Mouse (Mus musculus) heart, embryonic 13.5 days (tissue): ENCODE measurements at regions not wholly inside any gene's neighbourhood (a gene's known extent, or its start where the extent isn't known, plus 50 kb on each side); places are given as distances from the start of the nearest gene placed in this dataset.

Experiments
- ATAC-seq: fragments of 200-750 bp; cut with Nextera tagmentation; 2 replicates; pipeline ENCODE4 v1.8.0; 2017; ENCODE audit warnings: moderate TSS enrichment; ENCODE audit not compliant: insufficient number of reproducible peaks, low FRiP score, low TSS enrichment; ENCODE audit errors: extremely low read depth
- H3K27ac ChIP-seq: fragments of 300-500 bp; sonication (generic); replicated peaks from 2 replicates; pipeline ENCODE4 v1.5.1; 2015; ENCODE audit warnings: moderate library complexity, mild to moderate bottlenecking, inconsistent platforms
- H3K27me3 ChIP-seq: fragments of 300-500 bp; sonication (generic); replicated peaks from 2 replicates; pipeline ENCODE4 v1.6.1; 2015; ENCODE audit warnings: mild to moderate bottlenecking, inconsistent platforms
- H3K36me3 ChIP-seq: fragments of 300-500 bp; sonication (generic); 2 replicates; pipeline ENCODE4 v1.6.1; 2015; ENCODE audit warnings: mild to moderate bottlenecking, inconsistent platforms
- H3K4me1 ChIP-seq: fragments of 300-500 bp; sonication (generic); 2 replicates; pipeline ENCODE4 v1.6.1; 2015; ENCODE audit warnings: inconsistent platforms
- H3K4me2 ChIP-seq: fragments of 300-500 bp; sonication (generic); 2 replicates; pipeline ENCODE4 v1.6.1; 2015; ENCODE audit warnings: inconsistent platforms, mild to moderate bottlenecking, moderate library complexity
- H3K4me3 ChIP-seq: fragments of 300-500 bp; sonication (generic); 2 replicates; pipeline ENCODE4 v1.5.1; 2015; ENCODE audit warnings: moderate library complexity, mild to moderate bottlenecking, inconsistent platforms
- H3K9ac ChIP-seq: fragments of 300-500 bp; sonication (generic); 2 replicates; pipeline ENCODE4 v1.6.1; 2015; ENCODE audit warnings: inconsistent platforms, mild to moderate bottlenecking, moderate library complexity
- H3K9me3 ChIP-seq: fragments of 300-500 bp; sonication (generic); 2 replicates; pipeline ENCODE4 v1.6.1; 2016; ENCODE audit warnings: inconsistent platforms
- WGBS: fragments of 180-500 bp; shearing (Covaris S2); methylation state at CpG from one replicate; pipeline ENCODE4 v1.1.7; 2015; ENCODE audit warnings: mixed read lengths; 5-methylcytosine and 5-hydroxymethylcytosine counted together

- 61% methylated on average over 1 of the region's 1 CpGs for WGBS
- H3K36me3 ChIP-seq = no peaks in the 10 kb centered on the region
- no peaks in the 10 kb centered on the region for H3K9me3 ChIP-seq
- no peak overlapping the region for H3K9ac ChIP-seq
- no peak overlapping the region for H3K4me3 ChIP-seq
- H3K27ac ChIP-seq = no peak overlapping the region
- no peak overlapping the region for H3K4me2 ChIP-seq
- no peaks in the 10 kb centered on the region for H3K27me3 ChIP-seq
- no peak for ATAC-seq
- peaks cover 9% of the 10 kb centered on the region for H3K4me1 ChIP-seq
These were observed 478.7 kb downstream of the 1700129C05Rik start for GRCm38 (mm10) chr14:58663946-58664345.

- ATAC-seq = no peak
- 70% methylated on average over 5 of the region's 5 CpGs for WGBS
These were observed 480.1 kb downstream of the 1700129C05Rik start for GRCm38 (mm10) chr14:58662601-58663000.

GRCm38 (mm10) chr14:58661416-58661815 is 481.3 kb downstream of the 1700129C05Rik start:
- no peaks in the 10 kb centered on the region for H3K9me3 ChIP-seq
- WGBS = 24% methylated on average over 3 of the region's 3 CpGs
- no peaks in the 10 kb centered on the region for H3K27me3 ChIP-seq
- H3K4me3 ChIP-seq = no peak overlapping the region
- H3K4me1 ChIP-seq = peaks cover 12% of the 10 kb centered on the region
- no peak overlapping the region for H3K4me2 ChIP-seq
- H3K36me3 ChIP-seq = no peaks in the 10 kb centered on the region
- ATAC-seq = no peak
- no peak overlapping the region for H3K27ac ChIP-seq
- H3K9ac ChIP-seq = no peak overlapping the region

More at GRCm38 (mm10) chr14:58662601-58663000, 480.1 kb downstream of the 1700129C05Rik start:
- peaks cover 9% of the 10 kb centered on the region for H3K4me1 ChIP-seq
- no peak overlapping the region for H3K9ac ChIP-seq
- no peaks in the 10 kb centered on the region for H3K27me3 ChIP-seq
- no peaks in the 10 kb centered on the region for H3K9me3 ChIP-seq
- no peaks in the 10 kb centered on the region for H3K36me3 ChIP-seq
- H3K4me2 ChIP-seq = no peak overlapping the region
- no peak overlapping the region for H3K4me3 ChIP-seq
- no peak overlapping the region for H3K27ac ChIP-seq

- Histone ChIP-seq H3K4me2 (no peak overlapping the region), H3K36me3 (no peaks in the 10 kb centered on the region), H3K27ac (no peak overlapping the region), H3K4me3 (no peak overlapping the region), H3K27me3 (no peaks in the 10 kb centered on the region), H3K9me3 (no peaks in the 10 kb centered on the region), H3K4me1 (peaks cover 8% of the 10 kb centered on the region), H3K9ac (no peak overlapping the region)
- ATAC-seq = no peak
- WGBS = 42% methylated on average over 2 of the region's 2 CpGs
These were observed 485.4 kb downstream of the 1700129C05Rik start for GRCm38 (mm10) chr14:58657263-58657662.

GRCm38 (mm10) chr14:58656935-58657238 is 485.8 kb downstream of the 1700129C05Rik start:
- no peak for ATAC-seq
- Histone ChIP-seq H3K9ac (no peak overlapping the region), H3K4me2 (no peak overlapping the region), H3K27ac (no peak overlapping the region), H3K4me1 (peaks cover 8% of the 10 kb centered on the region), H3K4me3 (no peak overlapping the region), H3K9me3 (no peaks in the 10 kb centered on the region), H3K27me3 (no peaks in the 10 kb centered on the region), H3K36me3 (no peaks in the 10 kb centered on the region)
- 44% methylated on average over 1 of the region's 1 CpGs for WGBS

GRCm38 (mm10) chr14:58656212-58656934 is 486.3 kb downstream of the 1700129C05Rik start:
- WGBS = 46% methylated on average over 4 of the region's 4 CpGs
- H3K27ac ChIP-seq = no peak overlapping the region

GRCm38 (mm10) chr14:58653026-58653425 is 489.7 kb downstream of the 1700129C05Rik start:
- H3K4me2 ChIP-seq = no peak overlapping the region
- no peak overlapping the region for H3K27ac ChIP-seq
- peaks cover 7% of the 10 kb centered on the region; the same call in 1 of the 2 replicates for H3K4me1 ChIP-seq
- ATAC-seq = no peak
- 72% methylated on average over 1 of the region's 1 CpGs for WGBS
- H3K4me3 ChIP-seq = no peak overlapping the region
- H3K36me3 ChIP-seq = no peaks in the 10 kb centered on the region
- no peaks in the 10 kb centered on the region for H3K9me3 ChIP-seq
- no peaks in the 10 kb centered on the region for H3K27me3 ChIP-seq
- no peak overlapping the region for H3K9ac ChIP-seq

More at GRCm38 (mm10) chr14:58656212-58656934, 486.3 kb downstream of the 1700129C05Rik start:
- no peaks in the 10 kb centered on the region for H3K36me3 ChIP-seq
- H3K4me2 ChIP-seq = no peak overlapping the region
- no peak overlapping the region for H3K9ac ChIP-seq
- H3K4me3 ChIP-seq = no peak overlapping the region
- no peaks in the 10 kb centered on the region for H3K9me3 ChIP-seq
- H3K27me3 ChIP-seq = no peaks in the 10 kb centered on the region
- ATAC-seq = no peak
- peaks cover 4% of the 10 kb centered on the region for H3K4me1 ChIP-seq

GRCm38 (mm10) chr14:58652004-58652403 is 490.7 kb downstream of the 1700129C05Rik start:
- ATAC-seq = no peak
- H3K36me3 ChIP-seq = no peaks in the 10 kb centered on the region

GRCm38 (mm10) chr14:58651210-58651609 is 491.5 kb downstream of the 1700129C05Rik start:
- H3K4me2 ChIP-seq = no peak overlapping the region
- ATAC-seq = no peak
- H3K9me3 ChIP-seq = no peaks in the 10 kb centered on the region
- H3K27me3 ChIP-seq = no peaks in the 10 kb centered on the region
- no peak overlapping the region for H3K9ac ChIP-seq
- H3K4me3 ChIP-seq = no peak overlapping the region
- no peaks in the 10 kb centered on the region for H3K36me3 ChIP-seq
- 42% methylated on average over 6 of the region's 6 CpGs for WGBS
- 0 out of 2 replicates have a peak, but pooled peaks cover 4% of the 10 kb centered on the region for H3K4me1 ChIP-seq
- no peak overlapping the region for H3K27ac ChIP-seq

More at GRCm38 (mm10) chr14:58652004-58652403, 490.7 kb downstream of the 1700129C05Rik start:
- Histone ChIP-seq H3K9ac (no peak overlapping the region), H3K4me1 (peaks cover 7% of the 10 kb centered on the region; the same call in 1 of the 2 replicates), H3K9me3 (no peaks in the 10 kb centered on the region), H3K4me3 (no peak overlapping the region), H3K27me3 (no peaks in the 10 kb centered on the region), H3K4me2 (no peak overlapping the region), H3K27ac (no peak overlapping the region)
- WGBS = 72% methylated on average over 3 of the region's 3 CpGs

- H3K4me3 ChIP-seq = no peak overlapping the region
- H3K9me3 ChIP-seq = no peaks in the 10 kb centered on the region
- H3K27ac ChIP-seq = no peak overlapping the region
- H3K4me1 ChIP-seq = no peaks in the 10 kb centered on the region
- H3K9ac ChIP-seq = no peak overlapping the region
- no peaks in the 10 kb centered on the region for H3K36me3 ChIP-seq
- H3K4me2 ChIP-seq = no peak overlapping the region
- 0 out of 2 replicates have a peak, but pooled peaks cover 6% of the 10 kb centered on the region for H3K27me3 ChIP-seq
- 84% methylated on average over 7 of the region's 7 CpGs for WGBS
- ATAC-seq = no peak
These were observed 504.4 kb downstream of the 1700129C05Rik start for GRCm38 (mm10) chr14:58638337-58638696.

- 83% methylated on average over 13 of the region's 13 CpGs for WGBS
- no peak for ATAC-seq
These were observed 505.0 kb downstream of the 1700129C05Rik start for GRCm38 (mm10) chr14:58637405-58638336.

More at GRCm38 (mm10) chr14:58637405-58638336, 505.0 kb downstream of the 1700129C05Rik start:
- Histone ChIP-seq H3K27me3 (0 out of 2 replicates have a peak, but pooled peaks cover 6% of the 10 kb centered on the region), H3K9ac (no peak overlapping the region), H3K4me2 (no peak overlapping the region), H3K4me3 (no peak overlapping the region), H3K9me3 (no peaks in the 10 kb centered on the region), H3K4me1 (no peaks in the 10 kb centered on the region), H3K27ac (no peak overlapping the region), H3K36me3 (no peaks in the 10 kb centered on the region)
